Mouse (Mus musculus): ENCODE results near the gene Cs. TPM values are rescaled to one million over a fixed set of nuclear protein-coding genes. Genes with fewer than 3 reads are reported as not detected.
A peak's percentile ranks its signal among the peaks of the same experiment; 100 is the strongest.
"Not testable (repeated sequence)": the region's sequence is repeated elsewhere in the genome, so short reads cannot be mapped to it uniquely, and the experiment has no call there.

The Cs gene
- 152 and 158 TPM in 2 replicates for polyA plus RNA-seq (2015; fragmentation: Nextera tagmentation; extraction: Ambion mirVana)

DNA sequence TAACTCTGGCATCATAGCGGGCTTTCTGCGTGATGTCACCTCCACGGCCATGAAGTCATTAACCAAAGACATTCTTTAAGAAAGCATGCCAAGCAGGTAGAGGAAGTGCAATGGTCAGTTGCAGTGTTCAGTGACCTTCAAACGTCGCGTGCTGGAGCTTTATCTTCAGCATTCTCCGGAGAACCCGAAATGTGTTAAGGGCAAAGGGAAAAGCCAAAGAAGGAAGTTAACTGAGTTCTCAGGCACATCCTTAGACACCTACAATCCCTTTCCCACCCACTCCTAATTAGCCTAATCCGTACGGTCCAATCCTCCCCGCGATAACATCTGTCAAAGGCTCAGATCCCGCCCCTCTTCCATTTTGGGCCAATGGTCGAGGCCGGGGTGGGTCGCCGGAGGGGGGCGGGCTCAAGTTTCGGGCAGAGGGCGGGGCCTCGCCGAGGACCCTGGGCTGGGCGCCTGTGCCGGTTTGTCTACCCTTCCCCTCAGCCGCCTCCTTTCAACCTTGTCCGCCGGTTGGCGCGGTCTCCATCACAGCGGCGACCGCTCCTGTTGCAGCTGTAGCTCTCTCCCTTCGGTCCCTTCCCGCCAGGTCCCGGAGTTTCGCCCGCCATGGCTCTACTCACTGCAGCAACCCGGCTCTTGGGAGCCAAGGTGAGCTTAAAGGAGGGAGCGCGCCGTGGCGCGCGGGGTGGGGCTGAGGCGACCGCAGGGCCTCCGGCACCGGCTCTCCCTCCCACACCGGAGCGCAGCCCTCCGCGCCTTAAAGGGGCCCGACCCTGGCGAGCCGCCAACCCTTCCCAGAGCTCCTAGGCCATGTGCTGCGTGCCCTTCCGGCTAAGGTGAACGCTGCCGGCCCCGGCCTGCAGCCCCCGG, at the start of gene Cs:
Gene Cs (plus strand): TSS at position 429 of the 876 bp plus-strand sequence.
- under 1% methylated on average over 58 of the region's 61 CpGs for WGBS
- peak within 1 kb of the TSS; percentile 84 for H3K4me3 ChIP-seq (ENCODE audit: low read depth, low read length)

DNA sequence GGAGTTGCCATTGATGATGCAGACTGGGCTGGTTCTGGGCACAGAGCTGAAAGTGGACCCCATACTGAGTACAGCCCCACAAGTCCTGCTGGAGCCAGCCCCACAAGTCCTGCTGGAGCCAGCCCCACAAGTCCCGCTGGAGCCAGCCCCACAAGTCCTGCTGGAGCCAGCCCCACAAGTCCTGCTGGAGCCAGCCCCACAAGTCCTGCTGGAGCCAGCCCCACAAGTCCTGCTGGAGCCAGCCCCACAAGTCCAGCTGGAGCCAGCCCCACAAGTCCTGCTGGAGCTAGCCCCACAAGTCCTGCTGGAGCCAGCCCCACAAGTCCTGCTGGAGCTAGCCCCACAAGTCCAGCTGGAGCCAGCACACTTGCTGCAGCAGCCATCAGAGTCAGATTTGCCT, 46.9 kb upstream of the Cs start:
- not testable (repeated sequence) for DNase-seq (ENCODE audit: low spot score); H3K4me1 ChIP-seq (replicated peaks; ENCODE audit: control insufficient read depth, insufficient read depth); ATAC-seq (ENCODE audit: low FRiP score, low TSS enrichment); H3K9ac ChIP-seq (ENCODE audit: low read length); H3K4me2 ChIP-seq (replicated peaks; ENCODE audit: low read depth); H3K4me3 ChIP-seq (ENCODE audit: low read depth, low read length); H3K9me3 ChIP-seq (ENCODE audit: control insufficient read depth, low read length); H3K27ac ChIP-seq (replicated peaks); H3K27me3 ChIP-seq (ENCODE audit: control insufficient read depth, insufficient read depth, low read length)
- peaks cover 23% of the 10 kb centered on the region; the same call in 1 of the 2 replicates for H3K36me3 ChIP-seq (ENCODE audit: control insufficient read depth, insufficient read depth, low read length)
- 100% methylated on average over 1 of the region's 1 CpGs for WGBS

More for the DNA sequence above, at the start of gene Cs:
- ATAC-seq (ENCODE audit: low FRiP score, low TSS enrichment) (peak; percentile 95), DNase-seq (ENCODE audit: low spot score) (peak; percentile 97)
- no peaks in the 10 kb centered on the region for H3K9me3 ChIP-seq (ENCODE audit: control insufficient read depth, low read length)
- peak within 1 kb of the TSS; percentile 85 for H3K4me2 ChIP-seq (replicated peaks; ENCODE audit: low read depth)
- H3K36me3 ChIP-seq (ENCODE audit: control insufficient read depth, insufficient read depth, low read length) = no peaks in the 10 kb centered on the region
- peak within 1 kb of the TSS; percentile 97 for H3K27ac ChIP-seq (replicated peaks)
- peak within 1 kb of the TSS; percentile 89 for H3K9ac ChIP-seq (ENCODE audit: low read length)
- no peaks in the 10 kb centered on the region for H3K27me3 ChIP-seq (ENCODE audit: control insufficient read depth, insufficient read depth, low read length)
- peaks cover 3% of the 10 kb centered on the region; the same call in 1 of the 2 replicates for H3K4me1 ChIP-seq (replicated peaks; ENCODE audit: control insufficient read depth, insufficient read depth)
- peak; percentile 85 for TF ChIP-seq EP300 (optimal IDR thresholded peaks at IDR 0.05)
- peak; percentile 12; the same call in 1 of the 2 replicates for TF ChIP-seq CTCF (IDR thresholded peaks at IDR 0.05; ENCODE audit: low read depth)

DNA sequence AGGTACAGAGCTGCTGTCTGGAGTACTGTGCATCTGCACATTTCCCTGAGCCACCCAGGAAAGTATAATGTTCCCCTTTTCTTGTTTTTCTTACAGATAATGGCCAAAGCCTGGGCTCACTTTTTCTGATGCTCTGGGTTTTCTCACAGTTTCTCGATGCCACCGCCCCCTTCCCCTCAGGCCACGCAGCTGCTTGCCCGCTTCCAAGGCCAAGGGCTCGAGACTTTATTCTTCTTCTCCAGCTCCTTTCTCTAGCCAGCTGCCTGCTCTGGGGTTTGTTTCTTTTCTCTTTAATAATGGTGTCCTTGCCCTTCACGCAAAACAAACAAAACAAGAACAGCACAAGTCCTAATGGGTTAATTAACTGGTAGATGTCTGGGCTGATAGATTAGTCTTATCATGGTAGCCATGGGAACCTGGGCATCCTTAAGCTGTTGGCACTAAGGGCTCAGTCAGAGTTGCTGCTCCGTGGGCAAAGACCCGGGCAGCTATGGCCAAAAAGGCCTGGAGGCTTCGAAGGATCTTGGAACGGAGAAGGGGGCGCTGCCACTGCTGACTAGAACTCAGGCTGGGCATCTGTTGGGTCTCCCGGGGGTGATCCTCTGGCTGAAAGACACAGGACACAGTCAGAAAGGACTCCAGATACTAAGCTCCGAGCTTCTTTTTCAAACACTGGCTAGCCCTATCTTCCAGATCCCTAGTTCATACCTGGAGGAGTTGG, 41.0 kb upstream of the Cs start:
- TF ChIP-seq EP300 (optimal IDR thresholded peaks at IDR 0.05) = no peak
- TF ChIP-seq CTCF (IDR thresholded peaks at IDR 0.05; ENCODE audit: low read depth) = no peak
- H3K9me3 ChIP-seq (ENCODE audit: control insufficient read depth, low read length) = no peaks in the 10 kb centered on the region
- no peak for ATAC-seq (ENCODE audit: low FRiP score, low TSS enrichment)

GRCm38 (mm10) chr10:128297221-128297620, 40.3 kb upstream of the Cs start:
- WGBS = 53% methylated on average over 4 of the region's 4 CpGs
- Histone ChIP-seq H3K4me2 (replicated peaks; ENCODE audit: low read depth) (no peak overlapping the region), H3K27ac (replicated peaks) (peak overlapping the region; percentile 13; the same call in 1 of the 2 replicates), H3K27me3 (ENCODE audit: control insufficient read depth, insufficient read depth, low read length) (no peaks in the 10 kb centered on the region), H3K36me3 (ENCODE audit: control insufficient read depth, insufficient read depth, low read length) (0 out of 2 replicates have a peak, but pooled peaks cover 4% of the 10 kb centered on the region), H3K4me1 (replicated peaks; ENCODE audit: control insufficient read depth, insufficient read depth) (no peaks in the 10 kb centered on the region), H3K9me3 (ENCODE audit: control insufficient read depth, low read length) (no peaks in the 10 kb centered on the region), H3K4me3 (ENCODE audit: low read depth, low read length) (no peak overlapping the region), H3K9ac (ENCODE audit: low read length) (no peak overlapping the region)
- no peak for DNase-seq (ENCODE audit: low spot score)
- TF ChIP-seq CTCF (IDR thresholded peaks at IDR 0.05; ENCODE audit: low read depth) (no peak), EP300 (optimal IDR thresholded peaks at IDR 0.05) (no peak)
- ATAC-seq (ENCODE audit: low FRiP score, low TSS enrichment) = no peak

More for the DNA sequence above, 41.0 kb upstream of the Cs start:
- Histone ChIP-seq H3K9ac (ENCODE audit: low read length) (no peak overlapping the region), H3K27me3 (ENCODE audit: control insufficient read depth, insufficient read depth, low read length) (no peaks in the 10 kb centered on the region), H3K4me2 (replicated peaks; ENCODE audit: low read depth) (no peak overlapping the region), H3K4me1 (replicated peaks; ENCODE audit: control insufficient read depth, insufficient read depth) (no peaks in the 10 kb centered on the region), H3K4me3 (ENCODE audit: low read depth, low read length) (no peak overlapping the region), H3K36me3 (ENCODE audit: control insufficient read depth, insufficient read depth, low read length) (peaks cover 9% of the 10 kb centered on the region; the same call in 1 of the 2 replicates), H3K27ac (replicated peaks) (no peak overlapping the region)
- no peak for DNase-seq (ENCODE audit: low spot score)
- WGBS = 73% methylated on average over 13 of the region's 13 CpGs

DNA sequence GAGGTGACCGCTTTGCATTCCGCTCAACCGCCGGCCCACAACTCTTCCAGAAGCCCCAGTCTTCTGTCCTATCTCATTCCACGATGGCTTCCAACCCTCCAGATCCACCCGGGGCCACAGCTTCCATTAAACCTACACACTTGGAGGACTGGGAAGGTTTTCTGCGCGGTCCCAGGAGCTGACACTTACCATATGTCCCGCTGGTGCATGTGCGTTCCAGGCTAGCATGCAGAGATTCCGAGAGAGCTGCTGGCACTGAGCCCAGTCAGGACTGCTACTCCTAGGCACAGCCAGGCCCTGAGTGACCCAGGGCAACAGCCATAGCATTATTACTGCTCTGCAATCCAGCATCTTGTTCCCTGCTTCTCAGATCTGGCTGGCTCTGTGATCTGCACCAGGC, 39.9 kb upstream of the Cs start:
- DNase-seq (ENCODE audit: low spot score) (peak; percentile 52), ATAC-seq (ENCODE audit: low FRiP score, low TSS enrichment) (peak; percentile 48)
- Histone ChIP-seq H3K9me3 (ENCODE audit: control insufficient read depth, low read length) (no peaks in the 10 kb centered on the region), H3K9ac (ENCODE audit: low read length) (no peak overlapping the region), H3K4me2 (replicated peaks; ENCODE audit: low read depth) (no peak overlapping the region), H3K4me1 (replicated peaks; ENCODE audit: control insufficient read depth, insufficient read depth) (no peaks in the 10 kb centered on the region), H3K27ac (replicated peaks) (peak overlapping the region; percentile 13; the same call in 1 of the 2 replicates), H3K27me3 (ENCODE audit: control insufficient read depth, insufficient read depth, low read length) (no peaks in the 10 kb centered on the region), H3K4me3 (ENCODE audit: low read depth, low read length) (no peak overlapping the region), H3K36me3 (ENCODE audit: control insufficient read depth, insufficient read depth, low read length) (0 out of 2 replicates have a peak, but pooled peaks cover 2% of the 10 kb centered on the region)
- WGBS = 52% methylated on average over 11 of the region's 11 CpGs
- TF ChIP-seq EP300 (optimal IDR thresholded peaks at IDR 0.05) (no peak), CTCF (IDR thresholded peaks at IDR 0.05; ENCODE audit: low read depth) (no peak)
